Mouse (Mus musculus): Measurements from ENCODE around the gene Adarb2.

DNA sequence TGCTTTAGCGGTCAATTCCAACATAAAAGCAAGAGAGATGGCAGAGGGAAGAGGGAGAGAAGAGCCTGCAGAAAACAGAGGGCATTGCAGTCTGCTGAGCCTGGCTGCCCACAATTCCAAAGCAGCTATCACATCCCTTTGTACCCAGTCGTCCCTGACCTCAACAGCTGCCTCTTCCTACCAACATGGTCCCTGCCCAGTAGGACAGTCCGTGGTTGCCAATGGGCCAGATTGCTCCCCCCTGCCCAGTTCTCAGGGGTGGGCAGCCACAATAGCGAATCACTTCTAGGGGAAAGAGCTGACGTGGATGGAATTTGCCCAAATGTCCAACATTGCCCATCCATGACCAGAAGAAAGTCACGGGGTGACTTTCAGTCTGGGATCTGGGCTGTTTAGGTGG, 546.8 kb downstream of the Adarb2 start:
- TF ChIP-seq CTCF (IDR thresholded peaks at IDR 0.05; ENCODE audit: low read depth) (no peak), EP300 (optimal IDR thresholded peaks at IDR 0.05) (no peak)
